Mouse (Mus musculus) limb, embryonic 15.5 days (tissue): ENCODE measurements at regions not wholly inside any gene's neighbourhood (a gene's known extent, or its start where the extent isn't known, plus 50 kb on each side); places are given as distances from the start of the nearest gene placed in this dataset.

ENCODE experiments used
- ATAC-seq: fragments of 200-750 bp; cut with Nextera tagmentation; 2 replicates; pipeline ENCODE4 v1.8.0; 2017; ENCODE audit warnings: low read depth, moderate TSS enrichment; ENCODE audit not compliant: insufficient number of reproducible peaks, low FRiP score, low TSS enrichment
- H3K27ac ChIP-seq: fragments of 300-500 bp; sonication (generic); 2 replicates; pipeline ENCODE4 v1.5.1; 2015; ENCODE audit warnings: moderate library complexity, mild to moderate bottlenecking, inconsistent platforms
- H3K27me3 ChIP-seq: fragments of 300-500 bp; sonication (generic); 2 replicates; pipeline ENCODE4 v1.6.1; 2015; ENCODE audit warnings: inconsistent platforms
- H3K36me3 ChIP-seq: fragments of 300-500 bp; sonication (generic); 2 replicates; pipeline ENCODE4 v1.6.1; 2015; ENCODE audit warnings: inconsistent platforms
- H3K4me1 ChIP-seq: fragments of 300-500 bp; sonication (generic); 2 replicates; pipeline ENCODE4 v1.6.1; 2015; ENCODE audit warnings: inconsistent platforms
- H3K4me2 ChIP-seq: fragments of 300-500 bp; sonication (generic); 2 replicates; pipeline ENCODE4 v1.6.1; 2015; ENCODE audit warnings: mild to moderate bottlenecking, inconsistent platforms
- H3K4me3 ChIP-seq: fragments of 300-500 bp; sonication (generic); 2 replicates; pipeline ENCODE4 v1.5.1; 2015; ENCODE audit warnings: mild to moderate bottlenecking, inconsistent platforms
- H3K9ac ChIP-seq: fragments of 300-500 bp; sonication (generic); 2 replicates; pipeline ENCODE4 v1.6.1; 2015; ENCODE audit warnings: inconsistent platforms
- H3K9me3 ChIP-seq: fragments of 300-500 bp; sonication (generic); 2 replicates; pipeline ENCODE4 v1.6.1; 2016; ENCODE audit warnings: inconsistent platforms
- WGBS: fragments of 180-500 bp; shearing (Covaris S2); methylation state at CpG from one replicate; pipeline ENCODE4 v1.1.7; 2015; 5-methylcytosine and 5-hydroxymethylcytosine counted together

GRCm38 (mm10) chr4:137130619-137131212 lies 82.1 kb upstream of the Zbtb40 start:
- no peak for ATAC-seq
- Histone ChIP-seq H3K4me2 (no peak overlapping the region), H3K9ac (no peak overlapping the region), H3K9me3 (no peaks in the 10 kb centered on the region), H3K27ac (no peak overlapping the region), H3K4me1 (peaks cover 38% of the 10 kb centered on the region), H3K36me3 (no peaks in the 10 kb centered on the region), H3K27me3 (peaks cover 8% of the 10 kb centered on the region), H3K4me3 (no peak overlapping the region)
- 49% methylated on average over 7 of the region's 7 CpGs for WGBS

GRCm38 (mm10) chr4:137128152-137128551 lies 79.6 kb upstream of the Zbtb40 start:
- Histone ChIP-seq H3K27me3 (peaks cover 8% of the 10 kb centered on the region), H3K27ac (no peak overlapping the region)
- 6% methylated on average over 15 of the region's 15 CpGs for WGBS

GRCm38 (mm10) chr4:137121684-137122083 lies 73.1 kb upstream of the Zbtb40 start:
- no peak for ATAC-seq
- H3K27ac ChIP-seq = no peak overlapping the region
- H3K36me3 ChIP-seq = no peaks in the 10 kb centered on the region
- no peak overlapping the region for H3K4me2 ChIP-seq
- peaks cover 21% of the 10 kb centered on the region for H3K4me1 ChIP-seq
- no peak overlapping the region for H3K4me3 ChIP-seq
- no peak overlapping the region for H3K9ac ChIP-seq
- no peaks in the 10 kb centered on the region for H3K27me3 ChIP-seq
- WGBS = 70% methylated on average over 10 of the region's 10 CpGs
- no peaks in the 10 kb centered on the region for H3K9me3 ChIP-seq

More at GRCm38 (mm10) chr4:137128152-137128551, 79.6 kb upstream of the Zbtb40 start:
- ATAC-seq = no peak
- H3K4me2 ChIP-seq = no peak overlapping the region
- H3K4me3 ChIP-seq = no peak overlapping the region
- H3K36me3 ChIP-seq = no peaks in the 10 kb centered on the region
- no peaks in the 10 kb centered on the region for H3K9me3 ChIP-seq
- no peak overlapping the region for H3K9ac ChIP-seq
- peaks cover 19% of the 10 kb centered on the region for H3K4me1 ChIP-seq

GRCm38 (mm10) chr4:137120597-137120996 lies 72.0 kb upstream of the Zbtb40 start:
- Histone ChIP-seq H3K27ac (no peak overlapping the region), H3K9me3 (no peaks in the 10 kb centered on the region), H3K4me1 (peaks cover 23% of the 10 kb centered on the region), H3K36me3 (no peaks in the 10 kb centered on the region), H3K27me3 (no peaks in the 10 kb centered on the region), H3K4me2 (no peak overlapping the region), H3K4me3 (no peak overlapping the region), H3K9ac (no peak overlapping the region)
- WGBS = 54% methylated on average over 7 of the region's 7 CpGs
- no peak for ATAC-seq

- H3K9ac ChIP-seq = 0 out of 2 replicates have a peak overlapping the region, but pooled peaks have one; percentile 15
- no peaks in the 10 kb centered on the region for H3K36me3 ChIP-seq
- peak; percentile 35; the same call in 1 of the 2 replicates for ATAC-seq
- H3K9me3 ChIP-seq = no peaks in the 10 kb centered on the region
- peak overlapping the region; percentile 75 for H3K27ac ChIP-seq
- H3K4me1 ChIP-seq = peaks cover 35% of the 10 kb centered on the region
- peak overlapping the region; percentile 36 for H3K4me3 ChIP-seq
- H3K27me3 ChIP-seq = no peaks in the 10 kb centered on the region
- peak overlapping the region; percentile 64 for H3K4me2 ChIP-seq
- WGBS = 5% methylated on average over 10 of the region's 10 CpGs
These were observed 69.7 kb upstream of the Zbtb40 start for GRCm38 (mm10) chr4:137118332-137118715.

- WGBS = 2% methylated on average over 27 of the region's 27 CpGs
These were observed 69.1 kb upstream of the Zbtb40 start for GRCm38 (mm10) chr4:137117471-137118331.

GRCm38 (mm10) chr4:137115062-137115461 lies 66.5 kb upstream of the Zbtb40 start:
- no peak for ATAC-seq
- peaks cover 37% of the 10 kb centered on the region for H3K4me1 ChIP-seq
- 64% methylated on average over 14 of the region's 14 CpGs for WGBS

More at GRCm38 (mm10) chr4:137117471-137118331, 69.1 kb upstream of the Zbtb40 start:
- Histone ChIP-seq H3K36me3 (no peaks in the 10 kb centered on the region), H3K4me1 (peaks cover 35% of the 10 kb centered on the region), H3K4me2 (peak overlapping the region; percentile 64), H3K27ac (peak overlapping the region; percentile 75), H3K27me3 (no peaks in the 10 kb centered on the region), H3K4me3 (peak overlapping the region; percentile 36), H3K9ac (0 out of 2 replicates have a peak overlapping the region, but pooled peaks have one; percentile 15), H3K9me3 (no peaks in the 10 kb centered on the region)
- peak; percentile 64 for ATAC-seq

GRCm38 (mm10) chr4:137110276-137110675 lies 61.7 kb upstream of the Zbtb40 start:
- WGBS = 54% methylated on average over 10 of the region's 10 CpGs
- H3K9ac ChIP-seq = no peak overlapping the region
- no peak for ATAC-seq
- no peak overlapping the region for H3K27ac ChIP-seq
- peaks cover 22% of the 10 kb centered on the region; the same call in 1 of the 2 replicates for H3K4me1 ChIP-seq
- no peaks in the 10 kb centered on the region for H3K9me3 ChIP-seq
- no peak overlapping the region for H3K4me3 ChIP-seq
- no peak overlapping the region for H3K4me2 ChIP-seq
- no peaks in the 10 kb centered on the region for H3K36me3 ChIP-seq
- H3K27me3 ChIP-seq = no peaks in the 10 kb centered on the region

More at GRCm38 (mm10) chr4:137115062-137115461, 66.5 kb upstream of the Zbtb40 start:
- Histone ChIP-seq H3K9me3 (no peaks in the 10 kb centered on the region), H3K9ac (no peak overlapping the region), H3K27ac (0 out of 2 replicates have a peak overlapping the region, but pooled peaks have one; percentile 27), H3K36me3 (no peaks in the 10 kb centered on the region), H3K27me3 (no peaks in the 10 kb centered on the region), H3K4me3 (no peak overlapping the region), H3K4me2 (no peak overlapping the region)

GRCm38 (mm10) chr4:137104447-137105044 lies 55.9 kb upstream of the Zbtb40 start:
- Histone ChIP-seq H3K4me1 (0 out of 2 replicates have a peak, but pooled peaks cover 9% of the 10 kb centered on the region), H3K4me2 (peak overlapping the region; percentile 28; the same call in 1 of the 2 replicates), H3K27me3 (no peaks in the 10 kb centered on the region), H3K27ac (peak overlapping the region; percentile 81), H3K9me3 (no peaks in the 10 kb centered on the region), H3K36me3 (no peaks in the 10 kb centered on the region), H3K9ac (no peak overlapping the region), H3K4me3 (peak overlapping the region; percentile 24)
- 34% methylated on average over 10 of the region's 10 CpGs for WGBS
- peak; percentile 42; the same call in 1 of the 2 replicates for ATAC-seq

- no peaks in the 10 kb centered on the region for H3K27me3 ChIP-seq
- WGBS = 78% methylated on average over 12 of the region's 12 CpGs
- H3K4me1 ChIP-seq = peaks cover 24% of the 10 kb centered on the region
- no peak overlapping the region for H3K27ac ChIP-seq
- ATAC-seq = no peak
- no peak overlapping the region for H3K4me2 ChIP-seq
- no peak overlapping the region for H3K9ac ChIP-seq
- H3K4me3 ChIP-seq = no peak overlapping the region
- H3K9me3 ChIP-seq = no peaks in the 10 kb centered on the region
- no peaks in the 10 kb centered on the region for H3K36me3 ChIP-seq
These were observed 52.6 kb upstream of the Zbtb40 start for GRCm38 (mm10) chr4:137101169-137101568.

- H3K4me1 ChIP-seq = peaks cover 24% of the 10 kb centered on the region
- no peak for ATAC-seq
- no peak overlapping the region for H3K4me2 ChIP-seq
- no peaks in the 10 kb centered on the region for H3K9me3 ChIP-seq
- no peak overlapping the region for H3K9ac ChIP-seq
- H3K36me3 ChIP-seq = no peaks in the 10 kb centered on the region
- WGBS = 93% methylated on average over 4 of the region's 4 CpGs
- H3K27ac ChIP-seq = no peak overlapping the region
- H3K4me3 ChIP-seq = no peak overlapping the region
- no peaks in the 10 kb centered on the region for H3K27me3 ChIP-seq
These were observed 52.2 kb upstream of the Zbtb40 start for GRCm38 (mm10) chr4:137100756-137101155.
